Mouse (Mus musculus) C2C12 (cell line): ENCODE results near the gene Pde11a.

ENCODE experiments used
- CEBPB ChIP-seq: IDR thresholded peaks from one replicate; pipeline ENCODE4 v1.6.1; 2011; ENCODE audit warnings: low read depth, mild to moderate bottlenecking, control low read depth, moderate library complexity
- CTCF ChIP-seq: IDR thresholded peaks from one replicate; pipeline ENCODE4 v1.5.1; 2011; ENCODE audit not compliant: control insufficient read depth, insufficient read depth, insufficient read length
- FOSL1 ChIP-seq: IDR thresholded peaks from one replicate; pipeline ENCODE4 v1.8.0; 2011; ENCODE audit warnings: mild to moderate bottlenecking, low read length; ENCODE audit not compliant: poor library complexity, insufficient read depth, severe bottlenecking
- MAX ChIP-seq: IDR thresholded peaks from one replicate; pipeline ENCODE4 v1.6.1; 2011; ENCODE audit warnings: mild to moderate bottlenecking, control low read depth
- MYOD1 ChIP-seq: IDR thresholded peaks from one replicate; pipeline ENCODE4 v1.6.1; 2011; ENCODE audit warnings: low read depth; ENCODE audit not compliant: control insufficient read depth, insufficient read length
- MYOG ChIP-seq: IDR thresholded peaks from one replicate; pipeline ENCODE4 v1.6.1; 2011; ENCODE audit not compliant: control insufficient read depth, insufficient read length; ENCODE audit errors: extremely low read depth
- USF1 ChIP-seq: IDR thresholded peaks from one replicate; pipeline ENCODE4 v1.6.1; 2011; ENCODE audit warnings: low read depth, mild to moderate bottlenecking, control low read depth, moderate library complexity

DNA sequence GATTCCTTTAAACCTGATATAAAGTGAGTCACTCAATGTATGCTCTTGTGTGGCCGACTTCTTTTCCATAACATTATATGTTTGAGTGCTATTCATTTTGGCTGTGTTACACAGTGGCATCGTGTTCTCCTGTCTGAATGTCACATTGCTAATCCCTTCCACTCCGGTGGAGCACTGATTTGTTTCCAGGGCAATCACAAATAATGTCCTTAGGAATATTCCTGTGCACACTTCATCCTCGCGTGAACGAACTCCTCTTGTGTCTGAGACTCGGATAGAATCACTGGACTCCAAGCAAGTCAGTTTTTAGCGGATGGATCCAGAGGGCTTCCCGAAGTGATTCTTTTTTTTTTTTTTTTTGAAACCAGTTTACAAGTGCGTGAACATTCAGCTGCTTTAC, 197.4 kb downstream of the Pde11a start:
- no peak for TF ChIP-seq MAX
- TF ChIP-seq CEBPB = no peak
- TF ChIP-seq CTCF = no peak
- no peak for TF ChIP-seq MYOG
- TF ChIP-seq USF1 = no peak
- TF ChIP-seq MYOD1 = no peak
- no peak for TF ChIP-seq FOSL1
